Comparison of ENCODE assay signal across 32 mouse cellular contexts in the genomic region with DNA sequence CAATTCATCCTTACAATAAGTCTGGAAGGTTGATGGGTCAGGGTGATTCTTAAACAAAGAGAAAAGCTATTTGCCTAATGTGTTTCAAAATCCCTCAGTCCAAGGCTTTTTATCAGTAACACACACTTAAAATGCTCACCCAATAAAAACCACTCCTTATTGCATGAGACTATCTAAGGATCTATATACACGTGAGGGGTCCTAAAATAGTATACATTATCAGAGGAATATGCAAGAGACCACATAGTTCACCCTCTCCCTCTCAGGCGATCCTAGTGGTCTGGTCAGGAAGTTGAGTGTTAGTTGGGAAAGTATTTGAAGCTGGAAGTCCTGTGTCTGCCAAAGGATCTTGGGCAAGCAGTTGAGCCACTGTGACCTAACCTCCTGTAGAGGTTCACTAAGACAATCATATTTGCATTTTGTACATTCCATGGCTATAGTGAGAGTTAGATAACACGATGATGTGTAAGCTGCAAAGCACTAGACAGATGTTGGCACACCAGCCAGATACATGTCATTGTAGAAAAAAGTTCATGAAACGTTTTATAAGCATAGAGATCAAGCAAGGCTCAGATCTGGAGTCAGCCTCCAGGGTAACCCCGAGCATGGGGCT. TPM values are rescaled to one million over a fixed set of nuclear protein-coding genes. Genes with fewer than 3 reads are reported as not detected.
DNase-seq lines count a peak whose midpoint lies in the region; ATAC-seq and TF ChIP-seq lines count a peak whose summit lies in the region.
"Had no signal": no experiment of that assay in that cellular context is flagged by ENCODE, and none has a peak within 500 bp of the region (broad histone marks: within the 10 kb centered on the region; RNA-seq: fewer than 3 reads in every experiment).

No protein-coding gene starts in this region.

- peak overlapping the region; percentile 39 for H3K4me2 ChIP-seq in liver, embryonic 11.5 days
- peak overlapping the region; percentile 49 for H3K4me2 ChIP-seq in liver, embryonic 12.5 days
- H3K4me2 ChIP-seq in liver, postnatal 0 days (ENCODE audit: low read depth, low read length), result peak overlapping the region; percentile 56
- H3K4me2 ChIP-seq in forebrain, embryonic 14.5 days (ENCODE audit: low read length), result no peak overlapping the region
- H3K4me2 ChIP-seq: embryonic facial prominence, embryonic 15.5 days; forebrain, embryonic 15.5 days; hindbrain, embryonic 12.5 days; intestine, embryonic 15.5 days; limb, embryonic 15.5 days; midbrain, embryonic 11.5 days; neural tube, embryonic 13.5 days had no signal

- no peak overlapping the region for H3K4me3 ChIP-seq in liver, embryonic 11.5 days (ENCODE audit: low read depth, low read length)
- peak overlapping the region; percentile 2; the same call in 1 of the 2 replicates for H3K4me3 ChIP-seq in liver, embryonic 12.5 days
- no peak overlapping the region for H3K4me3 ChIP-seq in liver, postnatal 0 days (ENCODE audit: low read depth, low read length)
- no peak overlapping the region for H3K4me3 ChIP-seq in forebrain, embryonic 14.5 days (ENCODE audit: low read depth, low read length)
- H3K4me3 ChIP-seq: embryonic facial prominence, embryonic 10.5 days; embryonic facial prominence, embryonic 15.5 days; forebrain, embryonic 15.5 days; heart, embryonic 10.5 days; hindbrain, embryonic 12.5 days; intestine, embryonic 15.5 days; limb, embryonic 10.5 days; limb, embryonic 15.5 days; neural tube, embryonic 13.5 days had no signal

- TF ChIP-seq CTCF in liver, postnatal 0 days (IDR thresholded peaks at IDR 0.05; ENCODE audit: low read depth), result no peak; the same call in 1 of the 2 replicates

- H3K9me3 ChIP-seq in liver, embryonic 11.5 days (ENCODE audit: control insufficient read depth, low read length), result no peaks in the 10 kb centered on the region
- no peaks in the 10 kb centered on the region for H3K9me3 ChIP-seq in liver, embryonic 12.5 days (replicated peaks)
- no peaks in the 10 kb centered on the region for H3K9me3 ChIP-seq in liver, postnatal 0 days (ENCODE audit: low read length)
- no peaks in the 10 kb centered on the region for H3K9me3 ChIP-seq in forebrain, embryonic 14.5 days (replicated peaks; ENCODE audit: control insufficient read depth, low read length)
- H3K9me3 ChIP-seq: embryonic facial prominence, embryonic 10.5 days; embryonic facial prominence, embryonic 15.5 days; forebrain, embryonic 15.5 days; heart, embryonic 10.5 days; hindbrain, embryonic 12.5 days; intestine, embryonic 15.5 days; limb, embryonic 10.5 days; limb, embryonic 15.5 days; neural tube, embryonic 13.5 days had no signal

- H3K27ac ChIP-seq in liver, embryonic 11.5 days (ENCODE audit: low read depth, low read length), result peak overlapping the region; percentile 66
- H3K27ac ChIP-seq in liver, embryonic 12.5 days, result peak overlapping the region; percentile 94
- H3K27ac ChIP-seq in liver, postnatal 0 days (ENCODE audit: low read depth), result peak overlapping the region; percentile 88
- H3K27ac ChIP-seq in forebrain, embryonic 14.5 days (ENCODE audit: low read depth, low read length), result no peak overlapping the region
- H3K27ac ChIP-seq: embryonic facial prominence, embryonic 10.5 days; embryonic facial prominence, embryonic 15.5 days; forebrain, embryonic 15.5 days; heart, embryonic 10.5 days; hindbrain, embryonic 12.5 days; hindbrain, postnatal 0 days; intestine, embryonic 15.5 days; limb, embryonic 10.5 days; limb, embryonic 15.5 days; neural tube, embryonic 13.5 days; stomach, postnatal 0 days had no signal

- 40% methylated on average over 5 of the region's 5 CpGs for WGBS in liver, embryonic 11.5 days
- WGBS in liver, embryonic 12.5 days (ENCODE audit: insufficient replicate concordance), result 29% methylated on average over 5 of the region's 5 CpGs
- WGBS in liver, postnatal 0 days (ENCODE audit: insufficient replicate concordance), result 43% methylated on average over 5 of the region's 5 CpGs
- 69% methylated on average over 5 of the region's 5 CpGs for WGBS in forebrain, embryonic 14.5 days

- peaks cover 34% of the 10 kb centered on the region for H3K4me1 ChIP-seq in liver, embryonic 11.5 days (replicated peaks; ENCODE audit: control insufficient read depth, insufficient read depth, low read length)
- H3K4me1 ChIP-seq in liver, embryonic 12.5 days, result peaks cover 66% of the 10 kb centered on the region
- peaks cover 46% of the 10 kb centered on the region for H3K4me1 ChIP-seq in liver, postnatal 0 days (ENCODE audit: insufficient read depth)
- 0 out of 2 replicates have a peak, but pooled peaks cover 7% of the 10 kb centered on the region for H3K4me1 ChIP-seq in forebrain, embryonic 14.5 days (ENCODE audit: control insufficient read depth, insufficient read depth, low read length)

- TF ChIP-seq EP300 in liver, postnatal 0 days (IDR thresholded peaks at IDR 0.05; ENCODE audit: low read depth), result no peak

- H3K27me3 ChIP-seq in liver, embryonic 11.5 days (replicated peaks; ENCODE audit: control insufficient read depth, insufficient read depth, low read length), result no peaks in the 10 kb centered on the region
- H3K27me3 ChIP-seq in liver, embryonic 12.5 days (replicated peaks), result no peaks in the 10 kb centered on the region
- no peaks in the 10 kb centered on the region for H3K27me3 ChIP-seq in liver, postnatal 0 days (ENCODE audit: insufficient read depth, low read length)
- H3K27me3 ChIP-seq in forebrain, embryonic 14.5 days (replicated peaks; ENCODE audit: control insufficient read depth, insufficient read depth, low read length), result no peaks in the 10 kb centered on the region
- H3K27me3 ChIP-seq: embryonic facial prominence, embryonic 15.5 days; intestine, embryonic 15.5 days; limb, embryonic 15.5 days had no signal

- DNase-seq in liver, embryonic 11.5 days (ENCODE audit: low spot score), result no peak
- no peak for DNase-seq in liver
- peak; percentile 28 for DNase-seq in NIH3T3 (ENCODE audit: low read depth)
- no peak for DNase-seq in liver, postnatal 0 days
- DNase-seq in forebrain, embryonic 14.5 days (ENCODE audit: low spot score), result no peak
- no peak for DNase-seq in embryo, embryonic 11 days
- DNase-seq in cerebellum, postnatal 14 days, result no peak
- DNase-seq: adrenal gland, adult 8-10 months; cerebellum, adult 11 months; cerebellum, adult 9-10 months; heart, postnatal 36 days; kidney, adult 2 months; kidney, postnatal 36 days; layer of hippocampus, postnatal 36 days; right cerebral cortex, postnatal 4 days; thymus, adult 18-20 months; thymus, postnatal 25 days had no signal

- no peak for ATAC-seq in liver, embryonic 11.5 days (replicated peaks; ENCODE audit: low FRiP score)
- ATAC-seq in liver, embryonic 12.5 days, result no peak
- no peak for ATAC-seq in liver, postnatal 0 days
- ATAC-seq in forebrain, embryonic 14.5 days, result no peak
- ATAC-seq: activated CD4-positive, CD25-positive, alpha-beta regulatory T cell, adult 4 months; CD4-positive, CD25-positive, alpha-beta regulatory T cell, adult 4 months; forebrain, embryonic 15.5 days; hindbrain, postnatal 0 days; intestine, embryonic 15.5 days had no signal

- no peaks in the 10 kb centered on the region for H3K36me3 ChIP-seq in liver, embryonic 11.5 days (ENCODE audit: control insufficient read depth, insufficient read depth, low read length)
- no peaks in the 10 kb centered on the region for H3K36me3 ChIP-seq in liver, embryonic 12.5 days
- no peaks in the 10 kb centered on the region; the same call in 1 of the 2 replicates for H3K36me3 ChIP-seq in liver, postnatal 0 days (replicated peaks; ENCODE audit: insufficient read depth, low read length)
- no peaks in the 10 kb centered on the region for H3K36me3 ChIP-seq in forebrain, embryonic 14.5 days (ENCODE audit: control insufficient read depth, insufficient read depth, low read length)
- H3K36me3 ChIP-seq: embryonic facial prominence, embryonic 10.5 days; embryonic facial prominence, embryonic 15.5 days; forebrain, embryonic 15.5 days; heart, embryonic 10.5 days; hindbrain, embryonic 12.5 days; intestine, embryonic 15.5 days; limb, embryonic 10.5 days; limb, embryonic 15.5 days; neural tube, embryonic 13.5 days had no signal

- no peak overlapping the region; the same call in 1 of the 2 replicates for H3K9ac ChIP-seq in liver, embryonic 11.5 days (ENCODE audit: low read depth, low read length)
- H3K9ac ChIP-seq in liver, embryonic 12.5 days, result peak overlapping the region; percentile 47
- H3K9ac ChIP-seq in liver, postnatal 0 days (replicated peaks), result no peak overlapping the region
- H3K9ac ChIP-seq in forebrain, embryonic 14.5 days (ENCODE audit: low read length), result no peak overlapping the region
- H3K9ac ChIP-seq: embryonic facial prominence, embryonic 15.5 days; forebrain, embryonic 15.5 days; hindbrain, embryonic 12.5 days; intestine, embryonic 15.5 days; limb, embryonic 15.5 days; neural tube, embryonic 13.5 days had no signal

RNA-seq across cellular contexts. Expression of a gene that starts 2.3 kb away (rescaled TPM):
- polyA plus RNA-seq in liver, embryonic 11.5 days (2014; fragmentation: Nextera tagmentation; extraction: Ambion mirVana), result 41.3 and 44.9 TPM in 2 replicates
- 59.0 and 62.7 TPM in 2 replicates for polyA plus RNA-seq in liver, embryonic 12.5 days (2016; fragmentation: Nextera tagmentation; extraction: Ambion mirVana)
- polyA plus RNA-seq in liver, postnatal 0 days (2015; fragmentation: Nextera tagmentation; extraction: Ambion mirVana), result 60.1 and 61.8 TPM in 2 replicates
- 3.3 and 4.0 TPM in 2 replicates for polyA plus RNA-seq in forebrain, embryonic 14.5 days (2014; fragmentation: Nextera tagmentation; extraction: Ambion mirVana)

RNA-seq across cellular contexts. Expression of a gene that starts 24.5 kb away (rescaled TPM):
- 65.4 and 72.5 TPM in 2 replicates for polyA plus RNA-seq in liver, embryonic 11.5 days (2014; fragmentation: Nextera tagmentation; extraction: Ambion mirVana)
- polyA plus RNA-seq in liver, embryonic 12.5 days (2016; fragmentation: Nextera tagmentation; extraction: Ambion mirVana), result 48.1 and 49.5 TPM in 2 replicates
- 16.8 and 19.4 TPM in 2 replicates for polyA plus RNA-seq in liver, postnatal 0 days (2015; fragmentation: Nextera tagmentation; extraction: Ambion mirVana)
- polyA plus RNA-seq in forebrain, embryonic 14.5 days (2014; fragmentation: Nextera tagmentation; extraction: Ambion mirVana), result 66.5 and 68.0 TPM in 2 replicates

RNA-seq across cellular contexts. Expression of a gene that starts 49.9 kb away (rescaled TPM):
- 78.8 and 86.8 TPM in 2 replicates for polyA plus RNA-seq in liver, embryonic 11.5 days (2014; fragmentation: Nextera tagmentation; extraction: Ambion mirVana)
- polyA plus RNA-seq in liver, embryonic 12.5 days (2016; fragmentation: Nextera tagmentation; extraction: Ambion mirVana), result 58.2 and 61.3 TPM in 2 replicates
- polyA plus RNA-seq in liver, postnatal 0 days (2015; fragmentation: Nextera tagmentation; extraction: Ambion mirVana), result 38.4 and 40.1 TPM in 2 replicates
- 168 and 174 TPM in 2 replicates for polyA plus RNA-seq in forebrain, embryonic 14.5 days (2014; fragmentation: Nextera tagmentation; extraction: Ambion mirVana)
